Mouse (Mus musculus) ES-E14 (cell line): ENCODE measurements around the gene Prdm5.

Experiments
- CHD2 ChIP-seq: IDR thresholded peaks from 2 replicates; pipeline ENCODE4 v1.6.1; 2014; ENCODE audit warnings: mild to moderate bottlenecking, low read depth, low read length, inconsistent platforms
- HCFC1 ChIP-seq: IDR thresholded peaks from 2 replicates; pipeline ENCODE4 v1.6.1; 2012; ENCODE audit warnings: low read length, inconsistent platforms, borderline replicate concordance; ENCODE audit not compliant: insufficient read depth
- MAFK ChIP-seq: IDR thresholded peaks from 2 replicates; pipeline ENCODE4 v1.6.1; 2014; ENCODE audit warnings: mild to moderate bottlenecking, low read depth, low read length, inconsistent platforms; ENCODE audit not compliant: insufficient read depth
- ZC3H11A ChIP-seq: IDR thresholded peaks from 2 replicates; pipeline ENCODE4 v1.6.1; 2012; ENCODE audit warnings: low read depth, mild to moderate bottlenecking, inconsistent platforms, low read length, borderline replicate concordance
- ZNF384 ChIP-seq: IDR thresholded peaks from 2 replicates; pipeline ENCODE4 v1.6.1; 2012; ENCODE audit warnings: low read depth, low read length, inconsistent platforms

DNA sequence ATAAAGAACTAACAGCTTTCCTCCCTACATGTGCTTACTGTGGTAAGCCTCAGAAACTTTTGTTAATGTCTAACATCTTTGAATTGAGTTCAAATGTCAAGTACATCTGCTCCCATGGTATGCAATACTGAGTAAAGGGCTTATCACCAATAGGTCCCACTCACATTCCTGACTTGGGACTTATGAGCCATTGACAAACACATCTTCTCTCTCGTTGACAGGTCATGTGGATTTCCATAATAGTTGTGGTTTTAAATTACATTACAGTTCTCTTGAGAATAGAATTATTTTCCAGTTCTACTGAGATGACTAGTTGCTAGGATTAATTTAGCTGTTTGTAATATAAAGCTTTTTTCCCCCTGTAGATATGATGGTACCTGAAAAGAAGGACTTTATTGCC, 49.9 kb downstream of the Prdm5 start:
- TF ChIP-seq ZC3H11A = no peak
- TF ChIP-seq ZNF384 = no peak
- TF ChIP-seq MAFK = no peak
- no peak for TF ChIP-seq HCFC1
- no peak for TF ChIP-seq CHD2
